Mouse (Mus musculus): ENCODE data around the gene Ssbp2.

Ssbp2 gene

DNA sequence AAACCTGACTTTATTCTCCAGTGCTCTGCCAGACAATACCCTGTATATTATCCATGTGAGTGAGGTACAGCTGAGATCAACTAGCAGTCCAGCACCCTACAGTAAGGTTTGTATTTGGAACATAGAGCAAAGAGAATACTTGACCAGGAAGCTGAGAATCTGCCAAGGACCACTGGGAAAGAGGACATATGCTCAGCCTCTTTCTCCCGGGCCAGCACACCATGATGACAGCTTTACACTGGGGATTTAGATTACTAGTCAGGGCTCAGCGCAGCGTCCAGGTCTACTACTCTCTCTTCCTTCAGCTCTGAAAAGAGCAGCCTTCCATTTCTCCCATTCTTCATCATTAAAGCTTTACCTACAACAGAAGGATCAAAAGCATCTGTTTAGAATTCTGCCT is 76.6 kb downstream of the Ssbp2 start:
- no peak for DNase-seq

- DNase-seq, result no peak
Observed at GRCm38 (mm10) chr13:91540145-91541068, 80.3 kb downstream of the Ssbp2 start.

- no peak for DNase-seq
Observed at GRCm38 (mm10) chr13:91541069-91541429, 81.0 kb downstream of the Ssbp2 start.

GRCm38 (mm10) chr13:91543555-91543954 is 83.5 kb downstream of the Ssbp2 start:
- DNase-seq, result no peak

DNA sequence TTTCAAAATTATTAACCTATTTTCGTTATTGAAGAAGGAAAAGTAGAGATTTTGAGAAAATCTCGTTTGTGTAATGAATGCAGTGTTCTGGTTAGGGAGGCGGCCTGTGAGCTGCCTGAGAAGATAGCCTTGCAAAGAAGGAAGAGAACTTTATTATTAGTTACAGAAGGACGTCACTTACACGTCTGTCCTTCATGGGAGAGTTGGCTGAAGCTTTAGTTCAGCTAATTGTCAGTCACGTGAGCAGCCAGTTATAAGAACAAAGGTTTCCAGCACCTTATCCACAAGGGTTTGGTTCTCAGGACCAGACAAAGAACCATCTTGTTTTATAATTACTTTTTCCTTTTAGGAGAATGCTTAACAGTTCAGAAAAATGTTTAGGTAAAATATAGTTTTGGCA is 104.0 kb downstream of the Ssbp2 start:
- no peak for DNase-seq

GRCm38 (mm10) chr13:91564755-91565154 is 104.7 kb downstream of the Ssbp2 start:
- no peak for DNase-seq

- no peak for DNase-seq
Observed at GRCm38 (mm10) chr13:91581504-91581903, 121.4 kb downstream of the Ssbp2 start.

DNA sequence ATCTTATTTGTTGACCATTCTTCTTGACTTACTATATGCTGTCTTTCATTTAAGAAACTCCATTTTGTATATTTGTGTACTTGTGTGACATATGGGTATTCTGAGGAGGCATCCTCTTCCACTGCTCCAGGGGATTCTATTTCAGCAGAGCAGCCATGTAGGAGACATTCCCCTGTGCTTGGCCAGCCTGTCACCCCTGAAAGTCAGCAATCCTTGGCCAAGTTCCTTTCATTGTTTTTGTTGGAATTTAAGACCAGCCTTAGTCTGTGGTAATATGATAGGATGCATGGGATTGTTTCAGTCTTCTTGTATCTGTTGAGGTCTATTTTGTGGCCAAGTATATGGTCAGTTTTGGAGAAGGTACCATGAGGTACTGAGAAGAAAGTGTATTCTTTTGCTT is 122.1 kb downstream of the Ssbp2 start:
- DNase-seq, result no peak

DNA sequence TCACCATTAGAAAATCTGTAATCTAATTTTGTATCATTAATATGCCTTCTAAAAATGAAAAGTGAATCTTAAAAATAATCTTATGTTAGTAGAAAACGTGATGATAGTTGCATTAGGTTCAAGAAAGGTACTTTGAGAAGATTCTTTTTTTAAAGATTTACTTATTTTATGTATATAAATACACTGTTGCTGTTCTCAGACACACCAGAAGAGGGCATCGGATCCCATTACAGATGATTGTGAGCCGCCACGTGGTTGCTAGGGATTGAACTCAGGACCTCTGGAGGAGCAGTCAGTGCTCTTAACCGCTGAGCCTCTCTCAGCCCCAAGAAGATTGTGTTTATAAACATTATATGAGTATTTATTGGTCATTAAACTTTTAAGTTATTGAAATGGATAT is 126.3 kb downstream of the Ssbp2 start:
- no peak for DNase-seq

DNA sequence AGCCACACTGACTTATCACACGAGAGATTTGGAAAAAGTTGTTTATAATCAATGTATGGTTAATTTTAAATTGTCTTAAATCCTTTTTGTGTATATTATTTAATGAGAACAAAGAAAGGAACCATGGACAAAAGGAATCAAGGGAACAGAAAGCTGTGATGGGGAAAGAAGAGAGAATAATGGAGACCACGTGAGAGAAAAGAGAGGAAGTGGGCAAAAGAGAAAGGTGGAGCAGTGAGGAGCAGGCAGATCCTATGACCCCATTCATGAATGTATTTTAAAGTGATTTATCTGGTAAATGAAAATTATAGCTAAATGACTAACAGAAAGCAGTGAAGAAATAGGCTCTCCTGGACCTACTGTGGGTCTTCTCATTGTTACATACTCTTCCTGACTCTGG is 128.4 kb downstream of the Ssbp2 start:
- DNase-seq, result no peak

DNA sequence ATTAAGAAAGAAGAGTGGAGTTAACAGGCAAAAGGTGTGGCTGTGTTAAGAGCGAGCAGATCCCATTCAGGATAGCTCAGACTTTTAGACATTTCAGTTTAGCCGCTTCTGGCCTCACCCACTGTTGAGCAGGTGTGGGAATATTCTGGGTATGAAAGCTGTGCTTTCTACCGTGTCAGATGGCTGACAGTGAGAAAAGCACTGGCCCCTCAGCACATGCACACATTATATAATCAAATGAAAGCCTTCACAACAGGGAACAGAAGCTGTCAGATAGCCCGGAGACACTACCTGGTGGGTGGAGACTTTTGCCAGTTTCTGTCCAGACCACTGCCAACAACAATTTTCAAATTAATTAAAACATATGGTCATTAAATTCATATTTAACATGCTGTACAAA is 131.8 kb downstream of the Ssbp2 start:
- DNase-seq, result no peak

- DNase-seq, result no peak
Observed at GRCm38 (mm10) chr13:91595284-91595683, 135.2 kb downstream of the Ssbp2 start.

DNA sequence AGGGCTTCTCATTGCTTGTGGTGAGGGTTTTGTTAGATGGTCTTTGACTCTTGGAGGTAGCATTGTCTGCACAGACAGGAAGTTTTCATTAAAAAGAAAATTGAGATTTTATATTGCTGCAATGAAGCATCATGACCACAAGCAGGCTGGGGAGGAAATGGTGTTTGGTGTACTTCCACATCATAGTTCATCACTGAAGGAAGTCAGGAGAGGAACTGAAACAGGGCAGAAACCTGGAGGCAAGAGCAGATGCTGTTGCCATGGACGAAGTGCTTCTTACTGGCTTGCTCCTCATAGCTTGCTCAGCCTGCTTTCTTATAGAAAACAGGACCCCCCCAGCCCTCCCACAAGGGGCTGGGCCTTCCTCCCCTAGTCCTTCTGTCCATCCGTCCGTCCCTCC is 139.5 kb downstream of the Ssbp2 start:
- no peak for DNase-seq

DNA sequence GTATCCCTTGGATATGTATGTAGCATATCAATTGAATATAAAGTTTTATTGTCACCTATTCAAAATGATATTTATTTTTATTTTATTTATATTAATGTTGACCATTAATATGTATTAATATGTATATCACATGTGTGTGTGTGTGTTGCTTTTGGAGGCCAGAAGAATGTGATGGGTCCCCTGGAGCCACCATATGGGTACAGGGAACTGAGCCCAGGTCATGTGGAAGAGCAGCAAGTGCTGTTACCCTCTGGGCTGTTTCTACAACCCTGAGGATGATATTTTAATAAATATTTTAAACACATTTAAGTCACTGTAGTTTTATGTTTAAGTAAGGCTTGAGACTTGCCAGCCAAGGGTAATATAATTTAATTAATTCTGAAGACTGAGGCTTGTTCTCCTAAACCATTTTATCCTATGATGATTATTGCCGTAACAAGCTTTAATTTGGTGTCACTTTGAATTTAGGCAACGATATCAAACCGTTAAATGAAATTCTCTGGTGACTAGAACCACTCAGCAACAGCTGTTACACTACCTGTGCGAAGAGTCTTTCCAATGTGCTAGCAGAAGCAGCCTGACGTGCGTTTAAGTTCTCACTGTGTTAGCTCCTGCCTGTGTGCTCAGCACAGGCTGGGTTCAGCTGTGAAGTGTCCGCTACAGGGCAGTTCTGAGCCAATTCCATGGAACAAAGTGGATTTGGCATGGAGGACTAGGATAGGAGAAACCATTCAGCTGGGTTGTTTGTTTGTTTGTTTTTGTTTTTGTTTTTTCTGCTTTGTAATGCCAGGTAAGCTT is 145.2 kb downstream of the Ssbp2 start:
- DNase-seq, result no peak

DNA sequence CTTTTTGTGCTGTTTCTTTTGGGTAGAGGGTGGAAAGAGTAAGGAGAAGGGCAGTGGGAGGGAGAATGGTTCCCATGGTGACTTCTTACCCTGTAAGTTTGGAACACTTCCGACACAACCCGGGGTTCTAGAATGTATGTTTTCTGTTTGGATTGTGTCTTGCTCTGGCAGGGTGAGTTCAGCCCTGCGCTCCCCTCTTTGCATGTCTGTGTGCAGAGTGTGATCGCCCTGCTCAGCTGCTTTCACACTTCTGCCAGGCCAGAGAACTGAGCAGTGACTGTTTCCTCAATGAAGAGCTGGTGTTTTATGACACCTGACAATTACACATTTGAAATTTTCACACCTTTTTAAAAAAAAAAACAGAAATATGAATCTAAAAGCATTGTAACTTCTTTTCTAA is 150.5 kb downstream of the Ssbp2 start:
- DNase-seq, result no peak

DNA sequence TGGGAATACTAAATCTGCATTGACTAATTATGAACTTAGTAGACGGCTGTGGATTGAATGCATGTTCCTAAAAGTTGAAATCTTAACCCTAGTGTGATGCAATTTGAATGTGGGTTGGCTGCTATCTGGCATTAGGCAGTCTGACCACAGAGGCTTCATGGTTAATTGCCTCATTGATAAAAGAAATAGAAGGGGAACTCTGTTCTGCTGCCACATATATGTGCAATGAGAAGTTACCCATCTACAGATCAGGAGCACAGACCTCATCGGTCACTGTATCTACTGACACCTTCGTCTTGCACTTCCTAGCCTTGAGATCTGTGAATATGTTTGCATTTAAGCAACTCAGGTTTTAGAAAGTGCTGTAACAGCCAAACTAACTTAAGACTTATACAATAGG is 151.8 kb downstream of the Ssbp2 start:
- no peak for DNase-seq

- no peak for DNase-seq
Observed at GRCm38 (mm10) chr13:91612578-91612977, 152.5 kb downstream of the Ssbp2 start.

DNA sequence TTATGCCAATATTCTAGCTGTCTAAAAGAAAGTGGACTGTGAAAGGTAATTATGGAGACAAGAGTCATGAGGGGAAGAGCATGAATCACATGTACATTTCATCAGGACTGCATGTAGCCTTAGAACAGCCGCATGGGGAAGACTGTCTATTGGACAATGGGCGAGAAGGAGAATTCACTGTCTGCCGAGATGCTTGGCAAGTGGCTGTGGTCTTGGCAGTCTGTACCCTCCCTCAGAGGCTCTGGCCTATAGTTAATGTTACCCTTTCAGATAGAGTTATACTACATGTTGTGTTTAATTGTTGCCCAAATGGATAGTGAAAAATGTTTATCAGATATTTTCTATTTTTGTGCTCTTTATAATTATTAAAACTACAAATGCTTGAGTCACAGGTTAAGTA is 156.0 kb downstream of the Ssbp2 start:
- no peak for DNase-seq

DNA sequence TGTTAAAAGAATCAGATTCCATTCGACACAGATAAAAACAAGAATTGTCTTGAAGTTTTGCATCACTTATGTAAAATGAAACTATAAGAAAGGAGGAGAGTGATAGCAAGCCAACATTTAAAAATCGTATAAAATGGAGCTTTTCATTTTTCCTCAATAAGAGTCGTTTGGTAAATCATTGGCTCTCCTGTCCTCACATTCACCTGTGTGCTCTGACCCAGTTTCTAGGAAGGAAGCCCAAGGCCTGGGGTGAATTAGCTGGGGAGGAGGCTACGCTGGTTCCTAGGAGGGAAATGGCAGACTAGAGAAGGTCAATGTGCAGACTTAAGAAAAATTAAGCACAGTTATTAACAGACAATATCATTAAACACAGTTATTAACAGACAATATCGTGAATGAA is 156.8 kb downstream of the Ssbp2 start:
- DNase-seq, result no peak

GRCm38 (mm10) chr13:91619431-91619830 is 159.3 kb downstream of the Ssbp2 start:
- DNase-seq, result no peak

DNA sequence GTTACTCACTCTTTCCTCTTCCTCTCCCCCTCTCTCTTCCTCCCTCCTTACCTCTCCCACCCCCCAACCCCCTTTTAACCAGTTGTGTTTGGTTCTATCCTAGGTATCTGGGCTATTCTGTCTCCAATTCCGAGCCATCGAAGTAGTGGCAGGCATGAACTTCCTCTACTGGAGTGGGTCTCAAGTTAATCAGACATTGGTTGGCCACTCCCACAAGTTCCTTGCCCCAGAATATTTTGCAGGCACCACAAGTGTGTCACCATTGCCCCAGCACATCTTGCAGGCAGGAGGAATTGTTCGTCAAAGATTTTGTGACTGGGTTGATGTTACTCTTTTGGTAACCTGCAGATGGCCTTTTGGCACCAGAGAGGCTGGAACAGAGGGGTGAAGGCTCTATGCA is 160.5 kb downstream of the Ssbp2 start:
- DNase-seq, result no peak

- DNase-seq, result no peak
Observed at GRCm38 (mm10) chr13:91631291-91631799, 171.3 kb downstream of the Ssbp2 start.

- no peak for DNase-seq
Observed at GRCm38 (mm10) chr13:91634123-91634522, 174.0 kb downstream of the Ssbp2 start.

GRCm38 (mm10) chr13:91635957-91636356 is 175.9 kb downstream of the Ssbp2 start:
- no peak for DNase-seq
